Mouse (Mus musculus) kidney, adult 2 months (tissue): ENCODE measurements around the gene Tmem30b. TPM values are rescaled to one million over a fixed set of nuclear protein-coding genes. Genes with fewer than 3 reads are reported as not detected.
A peak's percentile ranks its signal among the peaks of the same experiment; 100 is the strongest.

Source experiments
- DNase-seq: peaks from one replicate; pipeline ENCODE4 v3.0.0; 2021
- H3K27ac ChIP-seq: fragments of 200-500 bp; 2 replicates; pipeline ENCODE4 v1.5.1; 2012; ENCODE audit warnings: low read depth, low read length, control low read depth, inconsistent platforms; ENCODE audit not compliant: insufficient read depth
- H3K27me3 ChIP-seq: fragments of 200-500 bp; replicated peaks from 2 replicates; pipeline ENCODE4 v1.6.1; 2012; ENCODE audit warnings: mild to moderate bottlenecking, moderate library complexity, low read length, inconsistent platforms; ENCODE audit not compliant: control insufficient read depth, insufficient read depth
- H3K36me3 ChIP-seq: fragments of 200-500 bp; 2 replicates; pipeline ENCODE4 v1.6.1; 2012; ENCODE audit warnings: mild to moderate bottlenecking, moderate library complexity, low read length, inconsistent platforms; ENCODE audit not compliant: control insufficient read depth, insufficient read depth
- H3K4me1 ChIP-seq: fragments of 200-500 bp; 2 replicates; pipeline ENCODE4 v1.6.1; 2011; ENCODE audit warnings: low read length; ENCODE audit not compliant: control insufficient read depth, insufficient read depth
- H3K4me3 ChIP-seq: fragments of 200-500 bp; 2 replicates; pipeline ENCODE4 v1.5.1; 2011; ENCODE audit warnings: mild to moderate bottlenecking, low read depth, low read length, control low read depth; ENCODE audit not compliant: insufficient read depth
- CTCF ChIP-seq: fragments of 200-500 bp; conservative IDR thresholded peaks from 2 replicates; pipeline ENCODE4 v1.5.1; 2011; ENCODE audit warnings: low read depth, mild to moderate bottlenecking, control low read depth, low read length, moderate library complexity, mixed read lengths; ENCODE audit not compliant: insufficient read depth, insufficient read length
- POLR2A ChIP-seq: fragments of 200-500 bp; IDR thresholded peaks from one replicate; pipeline ENCODE4 v1.6.1; 2011; ENCODE audit warnings: low read depth, low read length, control low read depth
- WGBS: fragments of 180-500 bp; shearing (Covaris S2); methylation state at CpG from one replicate; pipeline ENCODE4 v1.1.7; 2018; 5-methylcytosine and 5-hydroxymethylcytosine counted together
- polyA plus RNA-seq: library from polyadenylated mRNA; depleted of rRNA; stranded (reverse); fragments of >200 nt; gene quantifications from 2 replicates; pipeline ENCODE4 v1.2.3, GENCODE M21; 2012

The Tmem30b gene
- polyA plus RNA-seq, 1 experiment, result 16.5 TPM

DNA sequence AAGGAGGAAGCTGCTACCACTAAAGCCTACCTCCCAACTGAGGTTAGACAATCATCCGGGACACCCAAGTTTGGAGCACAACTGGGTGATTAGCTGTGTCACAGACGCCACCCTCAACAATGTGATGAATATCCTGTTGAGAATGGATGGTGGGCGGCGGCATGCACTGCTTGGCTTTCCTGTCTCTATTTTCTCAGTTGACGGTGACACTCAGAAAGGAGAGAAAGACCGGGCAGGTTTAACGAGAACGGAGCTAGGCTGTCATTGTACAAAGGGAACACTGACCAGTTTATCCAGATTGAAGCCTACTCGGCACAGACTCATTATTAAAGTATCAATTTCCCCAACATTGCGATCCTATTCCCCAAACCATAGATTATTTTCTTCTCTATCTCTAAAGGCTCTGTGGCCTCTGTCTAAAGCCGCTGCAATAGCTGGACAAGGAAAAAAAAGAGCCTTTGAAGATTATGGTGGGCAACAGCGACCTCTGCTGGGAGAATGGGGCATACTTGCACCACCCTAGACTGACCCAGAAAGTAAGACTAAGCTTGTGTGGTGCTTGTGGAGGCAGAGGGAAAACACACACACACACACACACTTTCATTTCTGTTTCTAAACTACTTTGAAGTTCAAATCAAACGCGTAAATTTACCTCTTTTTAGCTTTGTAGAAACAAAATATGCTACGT lies 29.0 kb downstream of the Tmem30b start:
- 35% methylated on average over 15 of the region's 15 CpGs for WGBS
- Histone ChIP-seq H3K27ac (no peak overlapping the region), H3K4me1 (no peaks in the 10 kb centered on the region; the same call in 1 of the 2 replicates), H3K36me3 (no peaks in the 10 kb centered on the region), H3K4me3 (no peak overlapping the region), H3K27me3 (no peaks in the 10 kb centered on the region)
- TF ChIP-seq CTCF (peak; percentile 91), POLR2A (no peak)
- DNase-seq, result peak; percentile 81

GRCm38 (mm10) chr12:73516516-73516915 lies 29.7 kb downstream of the Tmem30b start:
- WGBS, result 92% methylated on average over 8 of the region's 8 CpGs
- no peak overlapping the region for H3K27ac ChIP-seq
- no peaks in the 10 kb centered on the region for H3K27me3 ChIP-seq
- H3K36me3 ChIP-seq, result no peaks in the 10 kb centered on the region
- H3K4me3 ChIP-seq, result no peak overlapping the region
- no peaks in the 10 kb centered on the region; the same call in 1 of the 2 replicates for H3K4me1 ChIP-seq
- DNase-seq, result no peak
- TF ChIP-seq POLR2A (no peak), CTCF (no peak)

- WGBS, result 59% methylated on average over 6 of the region's 6 CpGs
- no peak for DNase-seq
- no peak overlapping the region for H3K27ac ChIP-seq
- H3K36me3 ChIP-seq, result no peaks in the 10 kb centered on the region
- no peak overlapping the region for H3K4me3 ChIP-seq
- no peak for TF ChIP-seq POLR2A
- no peak for TF ChIP-seq CTCF
- no peaks in the 10 kb centered on the region; the same call in 1 of the 2 replicates for H3K4me1 ChIP-seq
- no peaks in the 10 kb centered on the region for H3K27me3 ChIP-seq
These were observed 31.5 kb downstream of the Tmem30b start for GRCm38 (mm10) chr12:73514722-73515121.

GRCm38 (mm10) chr12:73513958-73514357 lies 32.2 kb downstream of the Tmem30b start:
- no peaks in the 10 kb centered on the region for H3K27me3 ChIP-seq
- 87% methylated on average over 10 of the region's 10 CpGs for WGBS
- DNase-seq, result no peak
- H3K27ac ChIP-seq, result no peak overlapping the region
- H3K4me1 ChIP-seq, result no peaks in the 10 kb centered on the region; the same call in 1 of the 2 replicates
- H3K4me3 ChIP-seq, result no peak overlapping the region
- no peak for TF ChIP-seq POLR2A
- no peak for TF ChIP-seq CTCF
- H3K36me3 ChIP-seq, result no peaks in the 10 kb centered on the region

GRCm38 (mm10) chr12:73511467-73512047 lies 34.6 kb downstream of the Tmem30b start:
- Histone ChIP-seq H3K4me1 (no peaks in the 10 kb centered on the region), H3K4me3 (no peak overlapping the region), H3K27me3 (no peaks in the 10 kb centered on the region), H3K27ac (no peak overlapping the region), H3K36me3 (no peaks in the 10 kb centered on the region)
- WGBS, result 91% methylated on average over 16 of the region's 16 CpGs
- TF ChIP-seq CTCF (no peak), POLR2A (no peak)
- no peak for DNase-seq

DNA sequence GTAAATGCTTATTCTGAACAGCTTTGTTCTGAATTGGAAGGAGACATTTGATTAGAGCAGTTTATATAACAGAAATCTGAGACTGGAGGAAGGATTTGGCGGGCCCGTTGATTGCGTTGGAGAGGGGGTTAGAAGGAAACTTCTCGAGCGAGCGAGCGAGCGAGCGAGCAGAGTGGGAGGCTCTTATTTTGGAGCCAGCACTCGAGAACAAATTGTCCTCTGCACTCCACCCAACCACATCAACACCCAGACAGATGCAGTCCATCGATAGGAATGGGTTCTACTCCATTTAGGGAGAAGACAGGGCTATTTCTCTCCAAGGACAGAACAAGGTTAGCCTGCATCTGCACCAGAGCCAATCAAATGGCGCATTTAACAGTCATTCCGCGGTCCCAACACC lies 39.1 kb downstream of the Tmem30b start:
- no peak overlapping the region for H3K27ac ChIP-seq
- no peaks in the 10 kb centered on the region for H3K36me3 ChIP-seq
- no peak for DNase-seq
- H3K4me3 ChIP-seq, result no peak overlapping the region
- TF ChIP-seq CTCF, result no peak
- TF ChIP-seq POLR2A, result no peak
- H3K4me1 ChIP-seq, result no peaks in the 10 kb centered on the region
- WGBS, result 48% methylated on average over 14 of the region's 14 CpGs
- no peaks in the 10 kb centered on the region; the same call in 1 of the 2 replicates for H3K27me3 ChIP-seq

DNA sequence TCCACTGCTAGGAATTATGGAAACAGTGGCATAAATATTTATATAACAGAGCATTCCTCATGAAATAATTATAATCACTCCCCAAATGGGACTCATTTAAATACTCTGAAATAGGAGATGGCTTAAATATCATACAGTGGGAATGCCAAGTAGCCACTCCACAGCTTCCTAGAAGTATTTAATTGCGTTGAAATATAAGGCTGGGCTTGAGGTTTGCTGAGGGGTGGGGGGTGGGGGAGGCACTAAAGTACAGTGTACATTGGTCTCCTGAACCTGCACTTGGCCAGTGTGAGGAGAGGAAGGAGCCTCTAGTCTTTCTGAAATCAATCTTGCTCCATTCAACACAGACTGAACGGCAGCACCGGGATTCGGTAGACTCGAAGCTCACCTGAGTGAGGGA lies 39.5 kb downstream of the Tmem30b start:
- DNase-seq, result no peak
- Histone ChIP-seq H3K27ac (no peak overlapping the region), H3K36me3 (no peaks in the 10 kb centered on the region), H3K4me1 (no peaks in the 10 kb centered on the region), H3K27me3 (no peaks in the 10 kb centered on the region; the same call in 1 of the 2 replicates), H3K4me3 (no peak overlapping the region)
- TF ChIP-seq POLR2A (no peak), CTCF (no peak)
- 56% methylated on average over 5 of the region's 5 CpGs for WGBS
